10 mouse cellular contexts compared by ENCODE assay signal in genomic region chr5:122294219-122294735, GRCm38 (mm10). TPM values are rescaled to one million over a fixed set of nuclear protein-coding genes. Genes with fewer than 3 reads are reported as not detected.
DNase-seq lines count a peak whose midpoint lies in the region; ATAC-seq and TF ChIP-seq lines count a peak whose summit lies in the region.
"Had no signal": no experiment of that assay in that cellular context is flagged by ENCODE, and none has a peak within 500 bp of the region (broad histone marks: within the 10 kb centered on the region; RNA-seq: fewer than 3 reads in every experiment).

No protein-coding gene starts in this region.

- H3K36me3 ChIP-seq in heart, postnatal 0 days (replicated peaks; ENCODE audit: control insufficient read depth, insufficient read depth, low read length): no peaks in the 10 kb centered on the region
- 0 out of 2 replicates have a peak, but pooled peaks cover 7% of the 10 kb centered on the region for H3K36me3 ChIP-seq in hindbrain, embryonic 13.5 days

- no peaks in the 10 kb centered on the region for H3K27me3 ChIP-seq in heart, postnatal 0 days (ENCODE audit: control insufficient read depth, insufficient read depth, low read length)
- no peaks in the 10 kb centered on the region for H3K27me3 ChIP-seq in hindbrain, embryonic 13.5 days

- 0 out of 2 replicates have a peak overlapping the region, but pooled peaks have one; percentile 37 for H3K27ac ChIP-seq in heart, postnatal 0 days (ENCODE audit: low read depth)
- peak overlapping the region; percentile 62 for H3K27ac ChIP-seq in hindbrain, embryonic 13.5 days

- DNase-seq in heart, postnatal 0 days (ENCODE audit: low spot score): no peak
- no peak for DNase-seq in heart, postnatal 10 days
- DNase-seq in A20 (ENCODE audit: low read depth, low spot score): peak; percentile 68
- DNase-seq in ES-CJ7 (ENCODE audit: low read depth, low spot score): peak; percentile 67
- no peak for DNase-seq in spleen, postnatal 4 days (ENCODE audit: low spot score in 2 of 2)
- DNase-seq in adrenal gland, postnatal 14 days: no peak
- DNase-seq: adrenal gland, postnatal 36 days; kidney, postnatal 10 days; lung, adult 18-20 months had no signal

- intact Hi-C loops in heart, postnatal 10 days (cut with DNase I): no loop called here

- TF ChIP-seq EP300 in heart, postnatal 0 days (IDR thresholded peaks at IDR 0.05; ENCODE audit: low read depth): no peak

- H3K4me1 ChIP-seq in heart, postnatal 0 days (ENCODE audit: control insufficient read depth, insufficient read depth): peaks cover 33% of the 10 kb centered on the region
- H3K4me1 ChIP-seq in hindbrain, embryonic 13.5 days (replicated peaks): peaks cover 49% of the 10 kb centered on the region

- no peak overlapping the region for H3K4me3 ChIP-seq in heart, postnatal 0 days (ENCODE audit: low read depth, low read length)
- no peak overlapping the region for H3K4me3 ChIP-seq in hindbrain, embryonic 13.5 days

- no peak overlapping the region for H3K4me2 ChIP-seq in heart, postnatal 0 days (ENCODE audit: low read depth, low read length)
- no peak overlapping the region for H3K4me2 ChIP-seq in hindbrain, embryonic 13.5 days

- 72% methylated on average over 3 of the region's 3 CpGs for WGBS in heart, postnatal 0 days
- 39% methylated on average over 3 of the region's 3 CpGs for WGBS in hindbrain, embryonic 13.5 days

- no peak for TF ChIP-seq CTCF in heart, postnatal 0 days (IDR thresholded peaks at IDR 0.05; ENCODE audit: low read depth)

- no peaks in the 10 kb centered on the region for H3K9me3 ChIP-seq in heart, postnatal 0 days (replicated peaks; ENCODE audit: control insufficient read depth, low read length)
- no peaks in the 10 kb centered on the region for H3K9me3 ChIP-seq in hindbrain, embryonic 13.5 days

- H3K9ac ChIP-seq in heart, postnatal 0 days (replicated peaks; ENCODE audit: low read depth, low read length): no peak overlapping the region
- H3K9ac ChIP-seq in hindbrain, embryonic 13.5 days: peak overlapping the region; percentile 24; the same call in 1 of the 2 replicates

- no peak; the same call in 1 of the 2 replicates for ATAC-seq in heart, postnatal 0 days (ENCODE audit: insufficient read depth, low read depth)
- ATAC-seq in hindbrain, embryonic 13.5 days (ENCODE audit: low FRiP score): no peak

RNA-seq across cellular contexts. Expression of gene Pptc7, which starts 10.1 kb away (rescaled TPM):
- 33.9 and 40.3 TPM in 2 replicates for total RNA-seq in heart, postnatal 0 days (2014; rRNA removed; ENCODE audit: low replicate concordance)
- polyA plus RNA-seq in heart, postnatal 0 days (2015; fragmentation: Nextera tagmentation; extraction: Ambion mirVana): 16.8 and 20.5 TPM in 2 replicates
- 10 to 100 TPM; 63.4 to 83.1 TPM for total RNA-seq in heart, postnatal 10 days (2021)
- 8.0 and 8.3 TPM in 2 replicates for polyA plus RNA-seq in hindbrain, embryonic 13.5 days (2015; fragmentation: Nextera tagmentation; extraction: Ambion mirVana)
- total RNA-seq in adrenal gland, postnatal 14 days (2021): 42.4 and 44.7 TPM in 2 replicates

RNA-seq across cellular contexts. Expression of gene Tctn1, which starts 30.0 kb away (rescaled TPM):
- 5.7 and 21.6 TPM in 2 replicates for total RNA-seq in heart, postnatal 0 days (2014; rRNA removed; ENCODE audit: low replicate concordance)
- 2.3 TPM in 2 replicates for polyA plus RNA-seq in heart, postnatal 0 days (2015; fragmentation: Nextera tagmentation; extraction: Ambion mirVana)
- total RNA-seq in heart, postnatal 10 days (2021): 1 to 10 TPM; 5.4 to 5.5 TPM
- 5.9 and 6.6 TPM in 2 replicates for polyA plus RNA-seq in hindbrain, embryonic 13.5 days (2015; fragmentation: Nextera tagmentation; extraction: Ambion mirVana)
- total RNA-seq in adrenal gland, postnatal 14 days (2021): 12.7 and 14.5 TPM in 2 replicates

RNA-seq across cellular contexts. Expression of gene Rad9b, which starts 59.8 kb away (rescaled TPM):
- 2.0 and 13.9 TPM in 2 replicates for total RNA-seq in heart, postnatal 0 days (2014; rRNA removed; ENCODE audit: low replicate concordance)
- polyA plus RNA-seq in heart, postnatal 0 days (2015; fragmentation: Nextera tagmentation; extraction: Ambion mirVana): 7.5 and 8.2 TPM in 2 replicates
- 1 to 10 TPM; 1.1 to 1.4 TPM for total RNA-seq in heart, postnatal 10 days (2021)
- polyA plus RNA-seq in hindbrain, embryonic 13.5 days (2015; fragmentation: Nextera tagmentation; extraction: Ambion mirVana): 21.0 and 23.9 TPM in 2 replicates
- total RNA-seq in adrenal gland, postnatal 14 days (2021): 3.2 and 4.0 TPM in 2 replicates

RNA-seq across cellular contexts. Expression of gene Vps29, which starts 59.9 kb away (rescaled TPM):
- 84.0 and 92.5 TPM in 2 replicates for total RNA-seq in heart, postnatal 0 days (2014; rRNA removed; ENCODE audit: low replicate concordance)
- polyA plus RNA-seq in heart, postnatal 0 days (2015; fragmentation: Nextera tagmentation; extraction: Ambion mirVana): 184 and 206 TPM in 2 replicates
- 100 to 1,000 TPM; 109 to 122 TPM for total RNA-seq in heart, postnatal 10 days (2021)
- 297 and 305 TPM in 2 replicates for polyA plus RNA-seq in hindbrain, embryonic 13.5 days (2015; fragmentation: Nextera tagmentation; extraction: Ambion mirVana)
- total RNA-seq in adrenal gland, postnatal 14 days (2021): 127 TPM in 2 replicates

Comparison
In these comparisons a context has a peak if more than half of its experiments do, and no peak if none do; other contexts are left out.
1. DNase-seq: peak in A20 (single experiment) and ES-CJ7 (single experiment); none in heart, postnatal 0 days (single experiment), heart, postnatal 10 days (0 of 2), spleen, postnatal 4 days (0 of 2) and adrenal gland, postnatal 14 days (single experiment).